Mouse (Mus musculus): ENCODE measurements around the gene Stap1.

GRCm38 (mm10) chr5:86128749-86129148 lies 57.2 kb downstream of the Stap1 start:
- TF ChIP-seq CTCF (conservative IDR thresholded peaks at IDR 0.05; ENCODE audit: insufficient read depth, insufficient read length, low read depth, low read length) = no peak
- no peak for TF ChIP-seq POLR2A (IDR thresholded peaks at IDR 0.05; ENCODE audit: low read depth, low read length)

Measured in kidney, adult 2 months (tissue).